Mouse (Mus musculus): Measurements from ENCODE around the gene Lrrc66.
A peak's percentile ranks its signal among the peaks of the same experiment; 100 is the strongest.

Gene Lrrc66

DNA sequence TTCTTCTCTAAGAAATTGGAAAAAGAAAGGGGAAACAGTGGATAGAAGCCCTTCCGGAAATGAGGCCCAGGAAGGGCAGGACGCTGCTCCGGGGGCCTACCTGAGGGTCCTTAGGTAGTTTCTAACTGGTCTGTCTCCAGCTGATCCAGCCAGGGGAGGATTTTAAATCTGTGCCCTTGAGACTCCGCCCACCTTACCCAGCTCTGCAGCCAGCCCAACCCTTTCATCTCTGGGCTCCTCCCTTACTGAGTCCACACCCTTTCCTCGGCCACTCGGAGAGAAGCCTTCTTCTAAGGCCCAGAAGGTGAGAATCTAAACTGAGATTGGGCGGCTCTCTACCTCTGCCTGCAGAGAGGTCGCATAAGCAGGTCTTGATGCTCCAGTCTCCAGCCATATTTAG is at the start of gene Lrrc66:
Gene Lrrc66, minus strand, starts transcription at position 236 of the 400 bp plus-strand sequence.
- no peak for DNase-seq (ENCODE audit: low spot score)

DNA sequence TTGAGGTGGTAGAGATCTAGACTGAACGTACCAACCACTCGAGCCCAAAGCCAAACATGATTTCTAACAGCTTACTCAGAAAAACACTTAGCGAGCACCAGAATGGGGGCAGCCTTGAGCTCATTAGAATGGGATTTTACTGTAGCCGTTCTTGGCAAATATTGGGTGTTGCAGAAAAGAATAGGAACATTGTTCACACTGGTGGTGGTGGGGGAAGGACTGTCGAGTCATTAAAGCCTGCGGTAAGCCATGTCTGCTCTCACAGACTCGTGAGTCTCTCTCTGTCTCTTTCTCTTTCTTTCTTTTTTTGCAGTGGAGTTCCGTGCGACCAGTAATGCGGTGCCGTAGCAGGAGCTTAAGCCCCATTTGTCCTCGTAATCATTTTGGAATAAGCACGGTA is 44.3 kb upstream of the Lrrc66 start:
- no peak for DNase-seq (ENCODE audit: low spot score)

DNA sequence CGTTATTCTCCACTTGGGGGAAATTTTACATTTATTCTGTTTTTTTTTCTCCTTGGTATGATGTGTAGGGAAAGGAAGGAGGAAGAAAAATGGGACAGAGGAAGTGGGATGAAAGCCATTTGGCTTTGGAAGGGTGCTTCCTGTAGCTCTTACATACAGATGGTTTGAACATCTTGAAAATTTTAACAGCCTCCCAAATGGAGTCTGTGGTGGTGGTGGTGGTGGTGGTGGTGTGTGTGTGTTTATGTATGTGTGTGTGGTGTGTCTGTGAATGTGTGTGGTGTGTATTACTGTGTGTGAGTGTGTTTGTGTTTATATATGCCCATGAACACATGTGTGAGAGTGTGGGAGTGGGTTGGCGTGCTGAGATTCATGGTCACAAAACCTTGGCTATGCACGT is 43.3 kb upstream of the Lrrc66 start:
- DNase-seq (ENCODE audit: low spot score): no peak

DNA sequence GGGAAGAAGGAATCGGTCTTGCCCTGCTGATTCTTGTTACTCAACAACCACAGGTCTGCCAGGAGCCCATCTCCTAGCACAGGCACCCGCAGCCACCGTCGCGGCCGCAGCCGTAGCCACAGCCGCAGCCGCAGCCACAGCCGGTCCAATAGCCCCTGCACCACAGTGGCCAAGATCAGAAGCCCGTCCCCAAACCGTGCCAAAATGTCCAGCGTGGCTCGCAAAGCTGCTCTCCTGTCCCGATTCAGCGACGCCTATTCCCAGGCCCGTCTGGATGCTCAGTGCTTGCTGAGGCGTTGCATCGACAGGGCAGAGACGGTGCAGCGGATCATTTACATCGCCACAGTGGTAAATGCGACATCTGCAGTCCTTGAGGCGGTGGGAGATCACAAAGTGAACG is 37.1 kb upstream of the Lrrc66 start:
- peak; percentile 18 for DNase-seq (ENCODE audit: low spot score)

DNA sequence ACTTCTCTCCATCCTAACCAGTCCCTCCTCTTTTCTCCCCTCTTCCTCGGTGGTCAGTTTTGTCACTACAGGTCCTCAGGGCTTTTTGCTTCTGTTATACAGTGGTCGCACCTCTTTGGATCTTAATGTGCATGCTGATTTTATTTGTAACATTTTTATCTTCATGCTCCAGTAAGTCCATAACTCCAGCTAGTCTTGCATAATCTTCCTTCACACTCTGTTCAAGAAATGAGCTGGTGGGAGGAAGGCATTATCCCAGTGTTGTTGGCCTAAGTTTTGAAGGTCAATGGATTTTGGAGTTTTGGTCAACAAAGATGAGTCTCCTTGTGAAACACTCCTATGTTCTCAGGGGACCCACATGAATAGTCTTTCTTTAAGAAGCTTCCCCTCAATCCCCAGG is 35.6 kb upstream of the Lrrc66 start:
- no peak for DNase-seq (ENCODE audit: low spot score)

DNA sequence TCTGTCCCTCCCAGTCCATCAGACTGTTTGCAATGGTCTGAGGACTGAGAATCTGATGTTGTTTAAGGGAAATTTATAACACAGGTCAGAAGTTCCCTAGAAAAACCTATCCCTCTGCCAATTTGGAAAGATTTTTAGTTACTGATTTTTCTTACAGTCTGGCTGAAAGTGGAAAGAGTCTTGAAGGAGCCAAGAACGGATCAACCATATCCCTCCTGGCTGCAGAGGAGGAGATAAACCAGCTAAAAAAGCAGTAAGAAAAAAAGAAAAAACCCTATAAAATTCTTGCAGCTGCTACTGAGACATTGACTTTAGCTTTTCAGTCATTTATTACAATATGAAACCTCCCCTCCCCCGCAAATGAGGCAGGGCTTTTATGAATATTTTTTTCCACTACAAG is 34.4 kb upstream of the Lrrc66 start:
- DNase-seq (ENCODE audit: low spot score): no peak

DNA sequence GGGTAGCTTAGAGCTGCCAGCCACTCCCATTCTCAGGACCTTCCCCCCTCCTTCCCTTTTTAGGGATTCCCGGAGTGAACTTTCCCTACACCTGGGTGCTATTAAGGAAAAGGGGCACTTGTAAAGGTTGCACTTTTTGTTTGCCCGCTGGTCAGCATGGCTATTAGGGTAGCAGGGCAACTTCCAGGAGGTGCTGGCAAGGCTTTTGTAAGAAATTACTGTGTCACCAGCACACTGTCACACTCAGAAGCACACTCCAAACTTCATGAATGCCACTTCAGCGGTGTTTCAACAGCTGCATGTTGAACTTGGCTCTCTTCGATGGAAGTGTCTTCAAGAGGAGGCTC is 19.5 kb upstream of the Lrrc66 start:
- peak; percentile 61 for DNase-seq (ENCODE audit: low spot score)

DNA sequence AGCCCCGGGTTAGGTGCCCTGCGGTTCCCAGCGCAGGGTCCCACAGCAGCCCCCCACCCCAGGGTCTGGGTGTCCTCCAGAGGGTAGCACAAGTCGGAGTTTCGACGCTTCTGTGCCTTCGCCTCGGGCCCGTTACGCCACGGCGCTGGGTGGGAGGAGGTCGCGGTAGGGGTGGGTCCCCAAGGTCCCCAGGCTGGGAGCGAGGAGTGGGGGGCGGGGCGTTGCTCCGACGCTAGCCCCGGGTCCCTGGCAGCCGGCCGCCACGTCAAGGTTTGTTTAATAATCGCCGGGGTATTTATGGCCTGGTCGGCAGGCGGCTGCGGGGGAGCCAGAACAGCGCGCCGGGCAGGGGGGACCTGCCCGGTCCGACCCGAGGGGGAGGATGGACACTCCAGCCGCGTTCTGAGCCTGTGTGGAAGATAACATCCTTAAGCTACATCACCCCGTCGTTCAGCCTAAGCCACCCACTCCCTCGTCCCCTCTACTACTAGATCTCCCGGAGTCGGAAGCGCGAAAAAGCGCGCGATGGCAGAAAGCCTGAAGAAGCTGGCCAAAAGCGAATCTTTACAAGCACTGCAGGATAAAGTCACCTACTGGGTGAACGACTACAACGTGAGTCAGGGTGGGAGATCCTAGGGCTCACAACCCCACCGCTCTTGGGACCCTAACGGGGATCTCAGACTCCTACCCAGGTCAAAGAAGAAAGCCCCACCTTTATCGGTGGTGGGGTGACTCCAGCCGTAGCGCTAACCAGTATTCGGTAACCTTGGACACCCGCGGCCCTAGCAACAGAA is 18.9 kb upstream of the Lrrc66 start, which contains the start of gene Spata18:
Gene Spata18, plus strand, starts transcription at position 319 of the 794 bp plus-strand sequence.
- peak; percentile 64 for DNase-seq (ENCODE audit: low spot score)

DNA sequence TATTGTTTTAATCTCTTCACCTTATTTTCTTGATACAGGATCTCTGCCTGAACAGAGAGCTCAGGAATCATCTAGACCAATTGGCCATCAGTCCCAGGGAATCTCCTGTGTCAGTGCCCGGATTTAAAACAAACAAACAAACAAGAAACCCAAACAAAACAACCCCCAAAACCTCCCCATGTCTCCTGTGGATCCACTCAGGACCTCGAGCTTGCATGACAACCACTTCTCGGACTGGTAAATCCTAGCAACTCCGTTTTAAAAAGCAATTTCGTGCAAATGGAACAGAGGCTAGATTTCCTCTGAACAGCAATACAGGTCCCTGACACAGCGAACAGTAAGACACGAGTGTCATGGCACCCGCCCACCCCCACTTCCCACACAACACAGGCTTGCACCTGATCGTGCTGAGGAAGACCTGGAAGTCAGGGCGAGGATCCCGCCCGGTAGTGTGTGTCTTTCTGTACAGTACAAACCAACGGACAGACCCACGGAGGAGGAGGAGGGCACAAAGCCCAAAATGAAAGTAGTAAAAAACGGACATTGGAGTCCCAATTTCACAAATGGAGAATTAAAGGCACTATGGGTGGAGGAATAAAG is 18.1 kb upstream of the Lrrc66 start:
- DNase-seq (ENCODE audit: low spot score): peak; percentile 44

DNA sequence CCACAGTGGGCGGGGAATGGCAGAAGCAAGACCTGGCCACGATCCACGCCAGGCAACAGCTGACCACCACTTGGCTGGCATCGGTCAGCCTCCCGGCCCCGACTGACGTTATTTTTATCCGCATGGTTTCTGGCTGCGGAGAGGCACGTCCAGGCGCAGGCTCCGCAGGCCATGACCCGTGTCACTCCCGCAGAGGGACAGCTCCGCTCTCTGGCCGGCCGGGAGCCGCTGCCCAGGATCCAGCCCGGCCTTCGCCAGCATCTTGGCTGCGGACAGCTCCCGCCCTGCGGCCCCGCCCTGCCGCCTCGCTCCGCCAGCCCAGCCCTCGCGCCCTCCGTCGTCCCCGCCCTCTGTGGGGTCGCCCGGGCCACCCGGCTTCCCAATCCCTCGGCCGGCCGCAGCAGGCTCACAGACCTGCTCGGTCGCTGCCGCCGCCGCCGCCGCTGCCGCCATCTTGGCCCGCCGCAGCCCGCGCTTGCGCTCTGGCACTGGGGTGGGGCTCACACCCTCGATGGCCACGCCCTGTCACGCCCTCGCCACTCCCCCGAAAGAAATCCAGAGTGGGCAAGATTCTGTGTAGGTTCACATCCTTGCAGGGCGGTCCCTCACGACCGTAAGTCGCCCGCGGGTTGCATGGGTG is 15.1 kb upstream of the Lrrc66 start, which contains the start of gene Sgcb:
Gene Sgcb, minus strand, starts transcription at position 530 of the 640 bp plus-strand sequence.
- peak; percentile 85 for DNase-seq (ENCODE audit: low spot score)

DNA sequence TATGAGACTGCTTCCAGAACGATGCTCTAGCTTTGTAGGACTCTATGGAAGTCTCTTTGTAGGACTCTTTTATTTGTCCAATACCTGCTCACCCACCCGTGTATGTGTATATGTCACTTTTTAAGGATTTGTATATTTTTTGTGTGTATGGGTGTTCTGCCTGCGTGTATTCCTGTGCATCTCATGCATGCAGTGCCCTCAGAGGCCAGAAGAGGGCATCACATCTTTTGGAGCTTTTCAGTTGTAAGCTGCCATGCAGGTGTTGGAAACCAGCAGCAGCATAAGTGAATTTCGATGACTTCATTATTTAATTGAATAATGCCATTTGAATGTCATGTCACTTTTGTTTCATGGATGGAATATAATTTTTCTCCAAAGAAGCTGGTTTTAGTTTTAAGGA is 9.8 kb upstream of the Lrrc66 start:
- peak; percentile 65 for DNase-seq (ENCODE audit: low spot score)

DNA sequence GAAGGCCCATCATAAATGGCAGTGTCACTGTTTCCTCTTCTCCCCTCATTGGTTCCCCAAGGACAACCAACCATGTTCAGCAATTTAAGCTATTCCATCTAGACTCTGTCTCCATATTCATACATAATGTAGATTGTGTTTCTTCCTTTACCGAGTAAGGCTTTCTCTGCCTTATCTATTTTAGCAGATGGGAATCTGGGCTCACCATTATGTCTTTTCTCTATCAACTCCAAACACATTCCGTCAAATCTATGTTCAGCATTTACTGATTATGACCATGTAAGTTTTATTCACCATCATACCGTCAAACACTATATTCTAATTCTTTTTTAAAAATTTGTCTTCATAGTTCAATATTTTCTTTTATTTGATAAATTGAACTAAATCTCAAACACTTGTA is 8.7 kb upstream of the Lrrc66 start:
- no peak for DNase-seq (ENCODE audit: low spot score)

DNA sequence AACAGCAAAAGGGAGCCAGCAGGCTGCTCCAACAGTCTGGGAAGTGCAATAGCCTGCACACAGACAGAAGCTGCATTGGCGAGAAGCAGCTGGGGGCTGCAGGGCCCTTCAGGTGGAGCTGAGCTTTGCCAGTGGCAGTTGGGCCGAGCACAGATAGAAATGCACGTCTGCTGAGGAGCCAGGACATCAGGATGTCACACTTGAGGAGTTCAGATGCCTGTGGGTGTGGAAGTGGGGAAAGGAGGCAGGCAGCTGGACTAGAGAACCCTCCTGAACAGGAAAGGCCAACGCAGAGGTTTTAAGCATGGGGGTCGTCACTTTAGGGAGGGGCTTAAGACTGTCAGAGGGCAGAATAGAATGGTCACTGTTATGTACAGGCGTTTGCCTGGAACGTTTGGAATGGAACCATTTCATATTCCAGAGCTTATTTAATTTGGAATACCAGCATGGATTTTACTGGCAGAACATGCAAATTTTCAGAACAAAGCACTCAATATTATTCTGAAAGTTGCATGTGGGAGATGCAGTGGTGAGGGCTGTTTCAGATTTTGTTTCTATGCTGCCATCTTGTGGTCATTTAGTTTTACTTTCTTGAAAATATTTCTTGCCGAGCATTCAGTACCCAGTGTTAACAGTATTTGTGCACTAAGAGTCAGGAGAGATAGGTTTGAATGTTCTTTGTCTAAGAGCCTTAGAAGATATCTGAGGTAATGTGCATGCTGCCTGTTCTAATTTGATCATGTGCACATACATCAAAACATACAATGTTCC is 5.2 kb upstream of the Lrrc66 start:
- peak; percentile 84 for DNase-seq (ENCODE audit: low spot score)

DNA sequence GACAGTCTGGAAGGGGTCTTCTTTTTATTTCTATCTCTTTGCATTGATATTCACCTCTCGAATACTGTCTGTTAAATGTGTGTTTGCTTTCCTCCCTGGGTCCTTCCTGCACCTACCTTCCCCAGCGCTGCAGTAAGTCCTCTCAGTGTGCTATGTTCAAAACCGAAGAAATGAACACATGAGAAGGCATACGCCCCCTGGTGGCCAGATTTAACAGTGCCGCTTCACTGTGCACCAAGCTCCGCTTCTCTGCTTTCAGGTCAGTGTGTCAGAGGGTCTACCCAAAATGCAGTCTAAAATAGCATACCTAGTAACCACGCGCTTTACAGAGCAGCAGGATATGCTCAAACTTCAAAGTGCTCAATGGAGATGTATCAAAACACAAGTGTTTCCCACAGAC is 815 bp upstream of the Lrrc66 start:
- peak; percentile 82 for DNase-seq (ENCODE audit: low spot score)

DNA sequence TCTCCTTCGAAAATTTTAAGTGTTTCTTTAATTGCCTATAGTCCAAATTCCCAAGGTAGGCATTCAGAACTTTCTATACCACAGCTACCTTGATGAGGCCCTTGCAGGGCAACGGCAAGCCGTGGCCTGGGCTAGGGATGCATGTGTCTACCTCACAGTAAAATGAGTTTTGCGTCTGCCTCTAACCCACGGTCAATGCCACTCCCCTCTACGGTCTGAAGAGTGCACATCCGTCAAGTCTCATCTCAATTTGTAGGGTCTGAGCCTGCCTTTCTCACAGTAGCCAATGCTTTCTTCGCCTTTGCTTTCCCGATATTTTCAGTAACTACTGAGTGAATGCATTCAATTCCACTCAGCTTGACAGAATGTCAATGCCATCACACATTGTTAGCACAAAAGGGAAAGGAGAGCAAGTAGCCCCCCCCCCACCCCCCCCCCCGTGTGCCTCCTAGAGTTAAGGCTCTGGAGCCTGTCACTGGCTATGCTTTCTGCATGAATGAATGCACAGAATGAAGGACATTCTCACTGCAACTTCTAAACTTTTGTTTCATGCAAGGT is 1.2 kb downstream of the Lrrc66 start:
- no peak for DNase-seq (ENCODE audit: low spot score)

DNA sequence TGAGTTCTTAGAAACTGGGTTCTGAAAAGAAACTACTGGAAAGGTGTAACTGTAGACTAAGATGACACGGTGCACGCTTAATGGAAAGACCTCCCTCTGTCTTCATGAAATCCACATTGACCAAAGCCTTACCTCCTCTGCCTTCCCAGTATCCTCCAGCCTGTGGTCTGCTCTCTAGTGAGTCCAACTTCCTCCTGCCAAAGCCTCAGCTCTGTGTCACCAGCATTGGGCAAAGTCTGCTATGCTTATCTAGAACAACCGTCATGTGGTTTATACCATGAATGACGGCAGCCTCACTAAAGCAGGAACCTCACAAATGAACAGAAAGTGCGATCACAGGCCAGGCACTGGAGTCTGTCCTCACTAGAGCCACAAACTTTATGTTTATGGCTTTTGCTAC is 2.2 kb downstream of the Lrrc66 start:
- DNase-seq (ENCODE audit: low spot score): no peak

DNA sequence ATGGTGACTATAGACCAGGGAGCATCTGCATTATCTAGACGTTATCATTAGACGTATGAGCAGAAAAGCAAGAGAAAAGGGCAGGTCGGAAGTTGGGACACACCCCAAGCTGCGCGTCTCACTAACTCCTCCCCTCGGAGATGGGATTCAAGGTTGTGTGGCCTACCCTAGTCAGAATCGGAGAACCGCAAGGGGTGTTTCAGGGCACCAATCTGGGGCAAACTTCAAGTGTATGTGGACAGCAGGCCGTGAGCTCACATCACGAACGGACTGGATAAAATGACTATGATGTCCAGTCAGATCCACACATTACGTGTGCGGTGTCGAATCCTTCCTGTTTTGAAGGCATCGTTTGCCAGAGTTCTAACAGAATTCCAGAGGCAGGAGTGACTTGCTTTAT is 4.3 kb downstream of the Lrrc66 start:
- no peak for DNase-seq (ENCODE audit: low spot score)

DNA sequence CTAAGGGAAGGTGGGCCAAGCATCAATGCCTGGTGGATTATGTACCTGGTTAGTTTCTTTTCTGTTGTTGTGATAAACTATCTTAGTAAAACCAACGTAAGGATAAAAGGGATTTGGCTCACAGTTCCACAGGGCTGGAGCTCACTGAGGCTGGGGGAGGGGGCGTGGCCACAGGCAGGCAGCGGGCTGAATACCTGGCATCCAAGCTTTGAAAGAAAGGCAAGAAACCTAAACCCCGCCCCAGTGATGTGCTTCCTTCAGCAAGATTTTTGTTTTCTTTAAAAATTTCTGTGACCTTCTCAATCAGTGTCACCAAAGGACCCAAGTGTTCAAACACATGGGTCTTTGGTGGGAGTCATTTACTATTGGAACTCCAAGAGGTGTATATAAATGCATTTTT is 4.8 kb downstream of the Lrrc66 start:
- DNase-seq (ENCODE audit: low spot score): no peak

DNA sequence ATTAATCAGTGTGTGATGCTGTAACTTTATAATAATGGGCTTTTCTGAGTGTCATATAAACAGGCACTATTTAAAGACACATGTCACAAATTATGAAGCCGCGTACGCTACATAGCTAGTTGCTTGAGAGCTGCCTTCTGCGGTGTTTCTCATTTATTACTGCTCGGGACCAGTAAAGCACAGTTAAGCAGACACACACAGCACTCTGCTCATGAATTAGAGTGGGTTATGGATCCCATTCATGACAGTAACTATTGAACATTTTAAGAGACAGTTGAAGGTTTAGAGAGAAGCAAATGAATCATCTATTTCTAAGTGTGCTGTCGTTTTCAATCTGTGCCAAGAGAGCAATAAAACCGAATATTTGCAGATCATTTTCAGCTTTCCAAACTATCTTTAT is 5.5 kb downstream of the Lrrc66 start:
- DNase-seq (ENCODE audit: low spot score): no peak

DNA sequence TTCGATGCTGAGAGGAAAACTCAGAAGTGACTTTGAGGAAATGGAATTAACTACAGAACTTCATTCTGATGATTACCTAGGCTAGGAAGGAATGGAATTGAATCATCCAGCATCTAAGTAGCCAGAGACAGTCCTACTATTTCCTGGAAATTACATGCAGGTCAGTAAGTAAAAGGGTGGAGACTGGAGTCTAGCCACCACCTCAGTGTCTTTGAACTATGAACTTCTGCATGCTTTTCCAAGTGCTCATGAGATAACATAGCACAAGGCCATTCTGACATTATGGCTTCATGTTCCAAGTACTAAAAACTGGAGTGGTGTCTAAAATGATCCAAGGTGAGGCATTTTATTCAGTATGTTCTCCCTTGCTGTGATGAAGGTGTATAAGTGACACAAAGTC is 6.8 kb downstream of the Lrrc66 start:
- no peak for DNase-seq (ENCODE audit: low spot score)

DNA sequence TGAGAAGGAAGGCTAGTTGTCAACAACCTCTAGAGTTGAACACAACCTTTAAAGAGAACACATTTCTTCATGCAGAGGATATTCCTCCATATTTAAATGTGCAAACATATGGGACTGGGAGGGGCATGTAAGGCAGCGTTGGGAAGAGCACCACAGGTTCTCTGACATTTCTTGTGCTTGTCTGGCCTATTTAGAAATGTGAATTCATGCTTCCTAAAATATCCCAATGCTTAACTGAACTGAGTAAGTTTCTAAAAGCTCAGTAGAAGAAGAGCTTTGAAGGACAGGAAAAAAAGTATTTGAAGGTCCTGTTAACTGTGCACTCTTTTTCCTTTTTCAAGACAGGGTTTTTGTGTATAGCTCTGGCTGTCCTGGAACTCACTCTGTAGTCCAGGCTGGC is 13.4 kb downstream of the Lrrc66 start:
- DNase-seq (ENCODE audit: low spot score): no peak

DNA sequence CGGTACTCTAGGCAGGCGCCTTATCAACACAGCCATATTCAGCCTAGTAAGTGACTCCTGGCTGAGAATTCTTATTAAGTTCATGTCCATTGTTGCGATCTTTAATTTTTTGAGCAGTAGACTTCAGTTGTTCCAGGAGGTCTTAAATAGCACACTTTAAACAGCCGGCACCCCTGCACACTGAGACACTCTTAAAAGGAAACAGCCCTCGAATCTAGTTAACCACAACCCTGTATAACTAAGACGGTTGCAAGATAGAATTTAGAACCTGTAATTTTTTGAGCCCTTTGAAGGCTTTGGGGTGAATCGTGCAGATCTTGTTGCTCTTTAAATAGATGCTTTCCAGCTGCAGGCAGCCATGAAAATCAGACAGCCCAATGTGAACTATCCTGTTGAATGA is 17.1 kb downstream of the Lrrc66 start:
- DNase-seq (ENCODE audit: low spot score): no peak
